Mouse (Mus musculus) MEL (cell line): Measurements from ENCODE around the gene Trim32.

ENCODE experiments used
- CTCF ChIP-seq, 3 experiments: IDR thresholded peaks in 2 of 3; conservative IDR thresholded peaks in 1 of 3; 2 replicates each; pipeline ENCODE4 v1.5.1; 2011 to 2012; ENCODE audit warnings: low read length in 3 of 3, low read depth in 2 of 3, mild to moderate bottlenecking in 2 of 3, improper control_type of control experiment in 1 of 3, inconsistent platforms in 1 of 3, mixed read lengths in 1 of 3, moderate library complexity in 1 of 3; ENCODE audit not compliant: control insufficient read depth in 1 of 3, insufficient read depth in 1 of 3, poor library complexity in 1 of 3, severe bottlenecking in 1 of 3
- TCF12 ChIP-seq: IDR thresholded peaks from 2 replicates; pipeline ENCODE4 v1.6.1; 2014; ENCODE audit warnings: low read depth, mild to moderate bottlenecking, inconsistent platforms, low read length, improper control_type of control experiment, moderate library complexity
- USF2 ChIP-seq, 2 experiments: IDR thresholded peaks; 2 replicates each; pipeline ENCODE4 v1.6.1; 2011 to 2012; ENCODE audit warnings: improper control_type of control experiment in 2 of 2, low read length in 2 of 2, borderline replicate concordance in 1 of 2, inconsistent platforms in 1 of 2, low read depth in 1 of 2, mild to moderate bottlenecking in 1 of 2; ENCODE audit not compliant: insufficient read depth in 1 of 2
- ZKSCAN1 ChIP-seq: IDR thresholded peaks from 2 replicates; pipeline ENCODE4 v1.6.1; 2012; ENCODE audit warnings: low read depth, mild to moderate bottlenecking, inconsistent platforms, low read length, improper control_type of control experiment, moderate library complexity

GRCm38 (mm10) chr4:65654723-65655122 lies 49.9 kb downstream of the Trim32 start:
- TF ChIP-seq USF2 (IDR thresholded peaks at IDR 0.05; ENCODE audit: borderline replicate concordance in 1 of 2, insufficient read depth in 1 of 2, low read depth in 1 of 2, low read length in 2 of 2) (no peak), ZKSCAN1 (no peak), TCF12 (no peak), CTCF (IDR thresholded peaks at IDR 0.05 in 2 of 3, conservative IDR thresholded peaks at IDR 0.05 in 1 of 3; ENCODE audit: control insufficient read depth in 1 of 3, insufficient read depth in 1 of 3, low read depth in 2 of 3, low read length in 3 of 3, poor library complexity in 1 of 3, severe bottlenecking in 1 of 3) (peak; percentile 45 to 72 (median 48))
